Mouse (Mus musculus) testis, postnatal 14 days (tissue): ENCODE results near the gene Nt5c1b.
A peak's percentile ranks its signal among the peaks of the same experiment; 100 is the strongest.

Experiments
- DNase-seq: peaks from one replicate; pipeline ENCODE4 v3.0.0; 2021; ENCODE audit warnings: low spot score

The Nt5c1b gene

DNA sequence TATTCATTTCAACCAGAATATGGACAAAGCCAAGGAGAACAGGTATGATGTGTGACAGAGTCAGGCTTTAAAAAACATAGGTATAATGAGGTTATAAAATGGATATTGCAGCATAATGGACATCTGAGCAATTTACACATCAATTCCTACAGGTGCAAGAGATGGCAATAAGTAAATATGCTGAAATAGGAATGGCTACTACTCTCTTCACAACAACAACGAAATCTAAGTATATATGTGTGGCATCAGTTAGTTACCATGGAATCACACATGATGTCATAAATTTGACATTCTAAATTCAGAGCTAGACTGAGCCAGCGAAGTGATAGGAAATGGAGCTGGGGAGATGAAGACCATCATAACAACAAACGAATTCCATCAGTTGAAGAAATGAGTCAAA, at the start of gene Nt5c1b:
Gene Nt5c1b, plus strand, starts transcription at position 301 of the 400 bp plus-strand sequence.
- no peak for DNase-seq

GRCm38 (mm10) chr12:10327651-10328050, 42.1 kb upstream of the Nt5c1b start:
- DNase-seq, result no peak

GRCm38 (mm10) chr12:10329460-10329859, 40.3 kb upstream of the Nt5c1b start:
- DNase-seq, result no peak

- no peak for DNase-seq
Measured at GRCm38 (mm10) chr12:10340604-10341003, 29.2 kb upstream of the Nt5c1b start.

- peak; percentile 24 for DNase-seq
Measured at GRCm38 (mm10) chr12:10350706-10351105, 19.1 kb upstream of the Nt5c1b start.

- DNase-seq, result no peak
Measured at GRCm38 (mm10) chr12:10357756-10358155, 12.0 kb upstream of the Nt5c1b start.

DNA sequence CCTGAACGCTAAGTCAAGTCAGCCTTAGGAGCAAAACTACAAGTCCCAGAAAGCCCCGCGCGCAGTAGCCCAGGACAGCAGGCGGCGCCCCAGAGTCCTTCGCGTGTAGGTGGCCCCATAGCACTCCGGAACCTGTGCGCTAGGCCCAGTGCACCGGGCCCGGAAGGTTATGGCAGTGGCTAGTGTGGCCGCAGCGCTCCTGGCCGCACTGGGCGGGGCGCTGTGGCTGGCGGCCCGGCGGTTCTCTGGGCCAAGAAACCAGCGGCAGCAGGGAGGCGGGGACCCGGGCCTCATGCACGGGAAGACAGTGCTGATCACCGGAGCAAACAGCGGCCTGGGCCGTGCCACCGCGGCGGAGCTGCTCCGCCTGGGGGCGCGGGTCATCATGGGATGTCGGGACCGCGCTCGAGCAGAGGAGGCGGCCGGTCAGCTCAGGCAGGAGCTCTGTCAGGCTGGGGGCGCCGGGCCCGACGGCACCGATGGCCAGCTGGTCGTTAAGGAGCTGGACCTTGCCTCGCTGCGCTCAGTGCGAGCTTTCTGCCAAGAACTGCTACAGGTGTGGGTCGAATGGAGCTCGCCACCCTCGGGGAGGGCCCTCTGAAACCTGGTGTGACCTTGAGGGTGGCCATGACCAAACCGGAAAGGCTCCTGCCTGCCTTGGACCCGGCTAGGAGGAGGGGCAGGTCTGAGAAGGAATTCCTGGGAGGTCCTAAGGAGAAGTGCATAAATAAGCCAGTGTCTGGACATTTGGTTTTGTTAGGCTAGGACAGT, 21.1 kb downstream of the Nt5c1b start, which contains the start of gene Rdh14:
Gene Rdh14, plus strand, starts transcription at position 102 of the 771 bp plus-strand sequence.
- DNase-seq, result peak; percentile 93

DNA sequence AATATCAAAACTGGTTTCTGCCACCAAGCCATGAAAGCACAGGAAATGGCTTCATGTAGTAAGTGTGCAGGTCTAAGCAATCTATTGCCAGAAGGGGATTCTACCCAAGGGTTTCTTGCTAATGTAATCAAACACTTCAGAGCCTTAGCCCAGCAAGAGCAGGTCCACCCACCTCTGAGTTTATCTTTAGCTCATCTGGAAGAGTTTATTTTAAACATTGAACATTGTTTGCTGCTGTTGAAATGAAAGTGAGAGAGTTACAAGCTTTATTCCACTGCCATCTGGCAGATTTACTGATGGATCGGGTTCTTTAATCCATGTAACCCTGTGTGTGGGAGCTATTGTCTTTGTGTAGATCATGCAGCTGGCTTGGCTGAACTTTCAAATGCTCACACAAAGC, 31.0 kb downstream of the Nt5c1b start:
- no peak for DNase-seq

GRCm38 (mm10) chr12:10402421-10403115, 32.8 kb downstream of the Nt5c1b start:
- no peak for DNase-seq

DNA sequence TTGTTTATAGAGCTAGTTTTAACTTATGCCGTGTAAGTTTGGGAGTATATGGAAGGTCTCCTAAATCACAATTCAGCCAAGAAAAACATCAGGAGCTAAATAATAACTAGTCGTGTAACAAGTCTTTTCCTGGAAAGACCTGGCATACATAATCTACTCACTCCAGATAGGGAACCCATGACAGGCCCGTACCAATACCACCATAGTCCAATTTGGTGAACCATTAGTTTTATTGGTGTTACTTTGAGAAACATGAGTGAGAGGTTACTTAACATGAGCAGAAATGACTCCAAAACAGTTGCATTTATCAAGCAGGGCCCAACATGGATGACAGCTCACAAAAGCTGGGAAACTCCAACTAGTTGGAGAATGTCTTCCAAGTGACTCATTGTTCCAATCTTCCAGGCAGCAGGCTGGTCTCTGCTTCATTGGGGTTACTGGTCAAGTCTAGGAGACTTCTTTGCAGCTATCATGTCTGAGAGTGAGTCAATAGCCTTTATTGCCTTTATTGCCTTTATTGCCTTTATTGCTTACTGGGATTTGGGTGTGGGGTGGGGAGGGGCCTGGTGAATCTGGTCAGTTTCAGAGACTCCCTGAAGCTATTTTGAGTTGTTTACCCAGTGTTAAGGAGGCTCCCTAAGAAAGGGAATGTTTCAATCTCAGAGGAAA, 40.9 kb downstream of the Nt5c1b start:
- DNase-seq, result no peak

- DNase-seq, result no peak
Measured at GRCm38 (mm10) chr12:10411453-10411852, 41.7 kb downstream of the Nt5c1b start.

DNA sequence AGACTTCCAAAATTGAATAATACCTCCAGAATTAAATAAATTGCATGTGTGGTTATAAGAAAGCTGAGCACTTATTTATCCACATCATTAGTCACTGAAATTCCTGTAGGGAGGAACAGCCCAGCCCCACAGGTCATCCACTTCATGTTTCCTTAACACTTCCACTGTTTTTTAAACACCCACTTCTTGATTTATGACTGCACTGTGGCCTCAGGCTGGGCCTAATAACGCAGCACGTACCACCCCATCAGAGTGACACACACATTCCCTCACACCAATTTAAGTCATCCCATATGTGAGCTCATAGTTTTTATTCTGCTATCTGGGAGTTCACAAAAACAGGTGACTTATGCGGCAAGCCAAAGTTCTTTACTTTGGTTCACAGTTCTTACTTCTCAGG, 52.6 kb downstream of the Nt5c1b start:
- no peak for DNase-seq

DNA sequence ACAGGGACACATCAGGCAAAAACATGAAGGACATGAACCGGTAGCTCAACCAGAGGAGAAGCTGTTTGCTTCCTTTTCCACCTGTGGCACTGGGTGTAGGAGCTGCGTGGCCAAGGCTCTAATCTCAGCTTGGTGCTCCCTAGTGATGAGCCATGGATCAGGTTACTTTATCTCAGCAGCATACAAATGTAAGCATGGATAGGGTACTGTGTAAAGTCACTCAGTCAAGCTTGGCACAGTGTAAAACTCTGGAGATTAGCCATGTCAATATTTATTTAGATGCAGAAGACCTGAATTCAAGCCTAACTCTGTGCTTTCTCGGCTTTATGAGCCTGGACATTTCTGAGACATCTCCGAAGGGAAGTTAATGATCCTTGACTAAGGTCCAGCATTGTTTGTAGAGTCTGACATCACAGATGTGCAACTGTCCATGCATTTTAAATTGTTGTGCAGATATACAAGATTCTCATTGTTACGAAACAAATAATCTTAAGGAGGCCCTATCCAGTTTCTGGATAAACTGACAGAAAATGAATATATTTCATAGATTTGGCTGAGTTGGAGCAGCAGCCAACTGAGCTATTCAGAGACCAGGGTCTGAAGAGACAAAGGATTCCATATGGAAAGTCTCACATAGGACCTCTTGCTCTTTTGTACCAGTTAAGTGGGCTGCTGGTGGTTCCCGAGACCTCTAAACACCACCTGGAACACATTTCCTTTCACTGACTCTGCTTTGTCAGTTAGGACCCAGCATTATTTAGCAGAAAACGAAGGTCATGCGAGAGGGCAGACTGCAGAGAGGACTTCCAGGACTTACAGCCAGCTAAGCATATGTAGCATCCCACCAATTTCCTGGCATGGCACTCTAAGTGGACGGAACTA, 56.5 kb downstream of the Nt5c1b start:
- no peak for DNase-seq

DNA sequence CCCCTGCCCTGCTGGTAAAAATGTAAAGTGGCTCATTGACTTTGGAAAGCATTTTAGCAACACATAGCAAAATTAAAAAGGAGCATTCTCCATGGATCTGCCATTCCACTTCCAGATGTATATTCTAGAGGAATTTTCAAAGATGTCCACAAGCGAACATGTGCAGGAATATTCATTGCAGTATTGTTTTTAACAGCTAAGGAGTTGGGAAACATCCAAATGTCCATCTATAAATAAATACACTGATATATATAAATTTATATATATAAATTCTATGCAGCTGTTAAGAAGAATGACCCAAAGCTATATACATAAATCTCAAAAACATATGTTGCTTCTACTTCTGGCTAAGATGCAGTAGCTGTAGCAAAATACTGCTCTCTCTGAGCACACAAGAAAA, 61.2 kb downstream of the Nt5c1b start:
- DNase-seq, result no peak

DNA sequence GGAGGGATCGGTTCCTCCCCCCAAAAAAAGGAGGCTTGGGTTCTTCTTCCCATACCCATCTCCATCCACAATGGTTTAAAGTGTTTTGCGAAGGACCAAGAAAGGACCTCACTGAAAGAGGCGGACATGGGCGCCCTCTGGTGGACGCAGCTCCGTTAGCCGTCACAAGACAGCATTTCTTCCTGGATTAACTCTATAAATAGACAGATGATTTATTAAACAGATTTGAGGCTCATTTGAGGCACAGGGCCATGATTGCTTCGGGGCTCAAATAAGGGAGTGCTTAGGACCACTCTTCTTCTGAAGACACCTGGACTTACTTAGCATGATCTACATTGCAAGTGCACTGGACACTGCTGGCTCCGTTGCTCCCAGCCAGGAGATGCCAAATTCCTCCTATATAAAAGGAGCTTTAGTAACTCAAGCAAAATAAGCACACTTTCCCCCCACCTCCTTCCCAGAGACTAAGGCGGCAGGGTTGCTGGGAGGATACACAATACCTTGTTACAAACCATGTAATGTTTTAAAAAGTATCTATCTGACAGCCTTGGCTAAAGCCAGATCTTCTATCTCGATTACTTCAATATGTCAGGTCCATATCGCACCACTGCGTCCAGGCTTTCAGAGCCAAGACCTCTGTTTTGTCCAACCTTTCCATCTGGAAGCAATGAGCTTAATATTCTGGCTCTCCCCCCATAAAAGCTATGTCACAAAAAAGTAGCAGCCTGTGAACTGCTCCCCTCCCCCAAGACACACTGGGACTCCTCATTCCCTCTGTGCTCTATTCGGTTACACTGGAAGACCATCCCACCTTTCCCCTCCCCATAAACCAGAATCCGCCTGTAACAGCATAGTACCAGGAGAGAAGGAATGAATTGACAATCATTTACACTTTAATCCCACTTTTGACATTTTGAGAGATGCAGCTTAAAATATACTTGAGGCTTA, 68.6 kb downstream of the Nt5c1b start:
- DNase-seq, result peak; percentile 62
